Mouse (Mus musculus): ENCODE results near the gene Foxl1. TPM values are rescaled to one million over a fixed set of nuclear protein-coding genes. Genes with fewer than 3 reads are reported as not detected.

The Foxl1 gene
- polyA plus RNA-seq, 1 experiment, result 0.55 TPM

DNA sequence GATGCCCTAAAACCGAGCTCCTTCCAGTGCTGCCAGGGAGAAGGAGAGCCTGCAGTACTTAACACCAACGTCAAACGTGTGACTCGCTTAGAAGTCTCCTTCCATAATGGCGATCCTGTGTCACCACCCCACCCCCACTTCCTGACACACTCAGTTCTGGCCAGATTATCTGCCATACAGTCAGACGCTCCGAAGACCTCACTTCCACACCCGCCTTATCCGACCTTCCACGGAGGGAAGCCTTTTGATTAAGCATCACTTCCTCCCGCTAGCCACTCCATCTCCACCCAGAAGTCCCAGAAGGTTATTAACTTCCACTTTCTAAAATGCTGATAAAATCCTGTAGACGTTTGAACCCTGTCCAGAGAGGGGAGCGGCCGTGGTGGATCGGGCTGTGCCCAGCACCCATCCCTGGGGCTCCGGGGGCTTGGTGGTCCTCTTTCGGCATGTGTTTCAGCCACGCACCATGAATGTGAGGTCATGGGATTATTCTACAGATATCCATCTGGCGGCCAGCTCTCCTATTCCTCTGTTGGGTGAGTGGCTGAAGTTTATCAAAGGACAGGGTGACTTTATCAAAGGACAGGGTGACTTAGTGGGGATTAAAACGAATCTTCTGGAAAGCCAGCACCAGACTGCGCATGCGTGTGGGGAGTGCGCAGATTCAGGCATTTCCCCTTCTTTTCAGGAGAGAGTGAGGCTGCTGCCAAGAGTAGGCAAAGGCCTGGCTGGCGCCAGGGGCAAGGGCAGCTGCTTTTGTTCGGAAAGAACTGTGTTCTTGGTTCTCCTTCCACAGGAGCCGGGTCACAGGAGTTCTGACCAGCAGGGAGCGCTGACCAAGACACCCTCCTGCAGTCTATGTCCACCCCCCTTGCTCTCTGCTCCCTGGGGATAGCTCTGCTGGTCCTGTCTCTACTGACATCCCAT lies 43.1 kb downstream of the Foxl1 start:
- 28% methylated on average over 27 of the region's 27 CpGs for WGBS
- Histone ChIP-seq H3K4me3 (replicated peaks; ENCODE audit: control insufficient read depth, low read depth, low read length) (no peak overlapping the region), H3K4me1 (ENCODE audit: control insufficient read depth, insufficient read depth, low read length) (no peaks in the 10 kb centered on the region; the same call in 1 of the 2 replicates), H3K27ac (ENCODE audit: control insufficient read depth, insufficient read depth, low read depth, low read length, poor library complexity) (no peak overlapping the region)
- TF ChIP-seq CTCF (IDR thresholded peaks at IDR 0.05; ENCODE audit: control insufficient read depth, insufficient read depth, low read length) (no peak), POLR2A (IDR thresholded peaks at IDR 0.05; ENCODE audit: borderline replicate concordance, control insufficient read depth, low read depth, low read length) (no peak)

DNA sequence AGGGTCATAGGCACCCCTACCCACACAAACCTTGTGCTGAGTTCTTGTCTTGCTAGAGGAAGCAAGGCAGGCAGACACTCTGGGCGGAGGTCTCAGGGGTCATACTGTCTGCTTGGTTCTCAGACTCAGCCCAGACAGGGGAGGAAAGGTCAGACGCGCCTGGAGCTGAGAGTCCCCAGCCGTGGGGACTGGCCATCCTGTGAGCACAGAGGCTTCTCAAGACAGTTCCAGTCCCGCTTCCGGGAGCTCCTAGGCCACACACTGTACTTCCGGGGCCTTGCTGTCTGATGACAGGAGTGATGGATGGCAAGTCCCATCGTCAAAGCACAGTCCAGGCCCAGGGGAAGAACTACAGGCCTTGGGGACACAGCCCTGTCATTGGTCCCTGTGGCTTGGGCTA lies 44.8 kb downstream of the Foxl1 start:
- no peak for TF ChIP-seq CTCF (IDR thresholded peaks at IDR 0.05; ENCODE audit: control insufficient read depth, insufficient read depth, low read length)
- no peak for TF ChIP-seq POLR2A (IDR thresholded peaks at IDR 0.05; ENCODE audit: borderline replicate concordance, control insufficient read depth, low read depth, low read length)
- Histone ChIP-seq H3K4me3 (replicated peaks; ENCODE audit: control insufficient read depth, low read depth, low read length) (no peak overlapping the region), H3K27ac (ENCODE audit: control insufficient read depth, insufficient read depth, low read depth, low read length, poor library complexity) (no peak overlapping the region), H3K4me1 (ENCODE audit: control insufficient read depth, insufficient read depth, low read length) (no peaks in the 10 kb centered on the region; the same call in 1 of the 2 replicates)
- WGBS, result 84% methylated on average over 8 of the region's 8 CpGs

DNA sequence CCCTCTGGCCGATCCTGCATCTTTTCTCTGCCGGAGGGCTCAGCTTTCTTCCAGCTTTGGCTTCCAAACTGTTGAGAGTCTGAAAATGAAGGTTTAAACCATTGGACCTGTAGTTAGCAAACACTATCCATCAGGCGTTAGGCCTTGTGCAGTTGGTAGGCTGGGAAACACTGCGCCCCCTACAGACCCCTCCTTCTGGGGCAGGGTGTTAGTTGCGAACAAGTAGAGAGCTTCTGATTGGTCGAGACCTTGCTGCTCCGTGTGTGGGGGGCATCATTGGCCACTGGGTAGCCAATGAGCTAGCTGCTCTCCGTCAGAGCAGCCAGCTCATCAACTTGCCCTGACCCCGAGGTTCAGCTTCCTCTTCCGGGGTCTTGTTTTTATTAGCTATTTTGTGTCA lies 46.4 kb downstream of the Foxl1 start:
- Histone ChIP-seq H3K27ac (ENCODE audit: control insufficient read depth, insufficient read depth, low read depth, low read length, poor library complexity) (no peak overlapping the region), H3K4me3 (replicated peaks; ENCODE audit: control insufficient read depth, low read depth, low read length) (no peak overlapping the region), H3K4me1 (ENCODE audit: control insufficient read depth, insufficient read depth, low read length) (no peaks in the 10 kb centered on the region; the same call in 1 of the 2 replicates)
- WGBS, result 73% methylated on average over 10 of the region's 10 CpGs
- TF ChIP-seq POLR2A (IDR thresholded peaks at IDR 0.05; ENCODE audit: borderline replicate concordance, control insufficient read depth, low read depth, low read length) (no peak), CTCF (IDR thresholded peaks at IDR 0.05; ENCODE audit: control insufficient read depth, insufficient read depth, low read length) (no peak)

- Histone ChIP-seq H3K27ac (ENCODE audit: control insufficient read depth, insufficient read depth, low read depth, low read length, poor library complexity) (no peak overlapping the region), H3K4me3 (replicated peaks; ENCODE audit: control insufficient read depth, low read depth, low read length) (no peak overlapping the region), H3K4me1 (ENCODE audit: control insufficient read depth, insufficient read depth, low read length) (no peaks in the 10 kb centered on the region; the same call in 1 of the 2 replicates)
- TF ChIP-seq POLR2A (IDR thresholded peaks at IDR 0.05; ENCODE audit: borderline replicate concordance, control insufficient read depth, low read depth, low read length) (no peak), CTCF (IDR thresholded peaks at IDR 0.05; ENCODE audit: control insufficient read depth, insufficient read depth, low read length) (no peak)
- 78% methylated on average over 30 of the region's 30 CpGs for WGBS
Observed at GRCm38 (mm10) chr8:121174721-121175539, 47.2 kb downstream of the Foxl1 start.

- TF ChIP-seq CTCF (IDR thresholded peaks at IDR 0.05; ENCODE audit: control insufficient read depth, insufficient read depth, low read length) (no peak), POLR2A (IDR thresholded peaks at IDR 0.05; ENCODE audit: borderline replicate concordance, control insufficient read depth, low read depth, low read length) (no peak)
- WGBS, result 77% methylated on average over 8 of the region's 8 CpGs
- Histone ChIP-seq H3K4me1 (ENCODE audit: control insufficient read depth, insufficient read depth, low read length) (no peaks in the 10 kb centered on the region; the same call in 1 of the 2 replicates), H3K4me3 (replicated peaks; ENCODE audit: control insufficient read depth, low read depth, low read length) (no peak overlapping the region), H3K27ac (ENCODE audit: control insufficient read depth, insufficient read depth, low read depth, low read length, poor library complexity) (no peak overlapping the region)
Observed at GRCm38 (mm10) chr8:121175540-121176090, 47.9 kb downstream of the Foxl1 start.

DNA sequence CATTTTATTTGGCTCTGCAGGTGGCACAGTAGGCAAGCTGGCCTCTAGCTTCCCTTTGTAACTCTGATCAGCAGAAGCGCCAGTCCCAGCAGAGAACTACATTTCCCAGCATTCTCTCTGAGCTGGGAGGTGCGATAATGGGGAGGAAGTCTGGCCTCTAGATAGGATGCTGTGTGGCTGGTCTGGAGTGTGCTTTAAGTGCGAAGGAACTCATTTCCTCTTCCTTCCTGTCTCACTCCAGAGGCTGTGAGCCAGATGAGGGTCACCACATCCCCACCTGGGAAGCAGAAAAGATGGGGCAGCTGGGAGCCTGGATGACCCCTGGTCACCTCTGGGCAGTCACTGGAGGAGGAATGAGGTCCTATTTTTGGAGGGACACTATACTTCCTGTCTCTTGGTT lies 48.6 kb downstream of the Foxl1 start:
- H3K4me1 ChIP-seq (ENCODE audit: control insufficient read depth, insufficient read depth, low read length), result no peaks in the 10 kb centered on the region
- H3K4me3 ChIP-seq (replicated peaks; ENCODE audit: control insufficient read depth, low read depth, low read length), result no peak overlapping the region
- WGBS, result 2% methylated on average over 3 of the region's 3 CpGs
- TF ChIP-seq POLR2A (IDR thresholded peaks at IDR 0.05; ENCODE audit: borderline replicate concordance, control insufficient read depth, low read depth, low read length) (no peak), CTCF (IDR thresholded peaks at IDR 0.05; ENCODE audit: control insufficient read depth, insufficient read depth, low read length) (no peak)
- H3K27ac ChIP-seq (ENCODE audit: control insufficient read depth, insufficient read depth, low read depth, low read length, poor library complexity), result no peak overlapping the region

Other genes starting within 250 kb of the Foxl1 start
- gene Foxf1, start 43.6 kb upstream of the Foxl1 start, polyA plus RNA-seq (2011; ENCODE audit: insufficient read depth, insufficient read length, low replicate concordance, missing spikeins), result 0.54 TPM in 1 of 2 replicates, not detected in the other
- gene Mthfsd, start 19.5 kb upstream of the Foxl1 start, polyA plus RNA-seq (2011; ENCODE audit: insufficient read depth, insufficient read length, low replicate concordance, missing spikeins), result 8.3 and 13.1 TPM in 2 replicates
- gene Foxc2, start 11.8 kb upstream of the Foxl1 start, polyA plus RNA-seq (2011; ENCODE audit: insufficient read depth, insufficient read length, low replicate concordance, missing spikeins), result not detected in 2 replicates